Mouse (Mus musculus) frontal cortex, postnatal 25 days (tissue): Measurements from ENCODE around the gene AC134908.4.
"Not testable (repeated sequence)": the region's sequence is repeated elsewhere in the genome, so short reads cannot be mapped to it uniquely, and the experiment has no call there.

Experiments used
- DNase-seq, 2 experiments: peaks; one replicate each; pipeline ENCODE4 v3.0.0; 2022; ENCODE audit warnings: low spot score in 2 of 2

AC134908.4 gene

GRCm38 (mm10) chr17:25808789-25809605, 13.5 kb upstream of the AC134908.4 start, which contains the start of gene Fbxl16:
Gene Fbxl16, plus strand, starts transcription at chr17:25809085.
- DNase-seq = peak; percentile 77 to 82

DNA sequence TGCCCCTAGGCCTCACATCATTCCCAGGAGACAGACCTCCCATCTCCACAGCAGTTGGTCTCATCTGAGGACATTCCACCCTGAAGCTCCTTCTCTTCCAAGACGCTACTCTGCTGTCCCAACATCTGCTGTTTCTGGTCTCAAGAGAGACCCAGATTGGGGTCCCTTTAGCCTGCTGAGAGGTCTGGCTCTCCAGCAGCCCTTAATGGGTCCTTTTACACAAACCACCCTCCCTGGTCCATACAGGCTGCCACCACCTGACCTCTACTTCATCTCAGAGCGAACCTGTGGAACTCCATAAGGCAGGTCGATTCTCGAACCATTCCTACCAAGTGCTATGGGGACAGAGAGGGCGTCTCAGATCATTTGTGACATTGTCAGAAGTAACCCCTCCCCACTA, 12.6 kb upstream of the AC134908.4 start:
- DNase-seq = no peak

GRCm38 (mm10) chr17:25807452-25807851, 12.0 kb upstream of the AC134908.4 start:
- DNase-seq = not testable (repeated sequence)

- DNase-seq = no peak
Measured at GRCm38 (mm10) chr17:25806507-25806906, 11.0 kb upstream of the AC134908.4 start.

DNA sequence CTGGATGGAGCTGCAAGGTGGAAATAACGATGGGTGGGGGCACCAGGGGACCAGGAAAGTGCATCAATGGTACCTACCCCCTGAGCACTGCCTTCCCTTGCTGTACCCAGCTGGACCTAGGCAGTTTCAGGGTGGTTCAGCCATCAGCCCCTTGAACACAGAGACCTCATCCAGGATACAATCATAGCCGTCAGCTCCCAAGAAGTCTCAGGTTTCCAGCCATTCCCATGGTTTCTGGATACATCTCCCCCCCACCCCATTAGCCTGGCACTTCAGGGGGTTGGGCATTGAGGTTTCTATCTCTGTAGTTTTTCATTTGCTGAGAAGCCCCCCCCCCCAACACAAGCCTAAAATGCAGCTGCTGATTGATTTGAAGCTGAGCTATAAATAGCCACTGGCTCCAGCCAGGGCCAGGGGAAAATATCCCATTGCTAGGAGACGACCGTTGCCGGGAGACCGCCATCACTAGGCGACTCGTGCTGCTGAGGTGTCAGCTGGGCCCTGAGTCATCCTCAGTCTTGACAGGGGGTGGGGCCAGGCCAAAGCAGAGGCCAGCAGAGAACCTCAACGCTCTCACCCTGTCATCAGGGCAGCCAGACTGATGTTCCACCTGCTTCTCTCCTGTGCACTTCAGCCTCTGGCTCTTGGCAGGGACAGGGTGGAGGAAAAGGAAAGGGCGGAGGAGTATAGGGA, 7.5 kb upstream of the AC134908.4 start:
- DNase-seq = peak; percentile 62 to 63

- peak in 1 of 2 experiments; percentile 62 for DNase-seq
Measured at GRCm38 (mm10) chr17:25801029-25801428, 5.6 kb upstream of the AC134908.4 start.

GRCm38 (mm10) chr17:25796951-25797369, 1.5 kb upstream of the AC134908.4 start, which contains the start of gene Metrn:
Gene Metrn, minus strand, starts transcription at chr17:25797136.
- peak in 1 of 2 experiments; percentile 64 for DNase-seq

DNA sequence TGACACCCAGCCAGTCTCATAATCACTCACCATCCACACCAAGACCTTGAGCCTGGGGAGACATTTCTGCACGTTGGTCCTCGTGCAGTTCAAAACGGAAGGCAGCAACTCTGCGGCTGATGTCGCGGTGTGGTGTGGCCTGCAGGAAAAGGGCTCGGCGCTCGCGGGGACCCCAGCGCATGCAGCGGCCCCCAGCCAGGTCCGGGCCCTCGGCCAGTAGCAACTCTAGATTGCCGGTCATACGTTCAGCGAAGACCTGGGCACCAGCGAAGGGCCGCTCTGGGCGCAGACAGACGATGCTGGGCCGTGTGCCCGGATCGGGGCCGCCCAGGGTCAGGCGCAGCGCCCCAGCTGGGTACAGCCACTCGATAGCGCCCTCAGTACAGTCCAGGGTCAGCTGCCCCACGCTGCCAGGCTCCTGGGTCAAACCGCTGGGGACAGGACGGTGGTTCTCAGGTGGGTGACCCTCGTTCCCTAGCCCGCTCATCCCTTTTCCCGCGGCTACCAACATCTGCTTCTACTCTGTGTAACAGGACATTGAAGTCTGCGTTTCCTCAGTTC, 832 bp upstream of the AC134908.4 start:
- DNase-seq = no peak

- DNase-seq = no peak
Measured at GRCm38 (mm10) chr17:25794998-25795397, 461 bp downstream of the AC134908.4 start.

GRCm38 (mm10) chr17:25794197-25794596, 1.3 kb downstream of the AC134908.4 start:
- no peak for DNase-seq

DNA sequence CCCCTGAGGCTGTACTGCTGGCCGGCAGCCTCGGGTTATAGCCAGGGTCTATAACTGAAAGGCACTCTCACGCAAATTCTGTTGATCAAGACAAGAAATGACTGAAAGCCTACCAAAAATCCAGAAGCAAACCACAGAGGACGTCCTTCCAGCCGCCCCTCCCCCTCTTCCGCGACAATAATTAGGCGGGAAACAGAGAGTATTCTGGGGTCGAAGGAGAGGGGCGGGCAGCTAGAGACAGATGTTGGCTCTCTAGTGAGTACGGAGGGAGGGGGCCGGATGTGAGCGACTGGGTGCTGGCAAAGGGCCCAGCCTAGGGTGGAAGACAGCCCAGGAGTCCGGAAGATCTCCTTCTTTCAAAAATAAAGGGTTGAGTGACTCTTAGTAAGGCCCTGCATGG, 2.8 kb downstream of the AC134908.4 start, which contains the start of gene Fam173a:
TSS of gene Fam173a (minus strand) at position 287 of the 400 bp plus-strand sequence.
- DNase-seq = peak in 1 of 2 experiments; percentile 63

- DNase-seq = peak; percentile 78 to 80
Measured at GRCm38 (mm10) chr17:25791843-25792527, 3.5 kb downstream of the AC134908.4 start.

DNA sequence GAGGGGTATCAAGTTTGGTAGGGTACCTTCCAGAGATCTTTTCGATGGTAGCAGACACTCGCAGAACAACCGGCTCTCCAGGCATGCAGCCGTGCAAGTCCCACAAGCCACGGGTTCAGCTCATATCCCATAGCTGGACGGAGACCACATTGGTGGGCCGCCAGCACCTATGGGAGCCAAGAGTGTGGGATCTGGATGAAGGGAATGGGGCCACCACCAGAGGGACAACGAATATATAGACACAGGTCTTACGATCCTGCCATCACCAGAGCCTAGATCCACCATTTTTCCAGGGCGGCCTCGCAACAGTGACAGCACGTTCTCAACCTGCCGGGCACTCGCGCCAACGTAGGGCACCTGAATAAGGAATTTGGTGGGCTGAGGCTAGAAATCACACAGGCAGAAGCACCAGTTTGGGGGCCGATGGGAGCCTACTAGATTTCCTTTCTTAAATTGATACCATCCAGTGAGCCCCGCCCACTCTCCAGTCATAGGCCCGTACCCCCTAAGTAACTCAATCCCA, 4.1 kb downstream of the AC134908.4 start:
- no peak for DNase-seq

DNA sequence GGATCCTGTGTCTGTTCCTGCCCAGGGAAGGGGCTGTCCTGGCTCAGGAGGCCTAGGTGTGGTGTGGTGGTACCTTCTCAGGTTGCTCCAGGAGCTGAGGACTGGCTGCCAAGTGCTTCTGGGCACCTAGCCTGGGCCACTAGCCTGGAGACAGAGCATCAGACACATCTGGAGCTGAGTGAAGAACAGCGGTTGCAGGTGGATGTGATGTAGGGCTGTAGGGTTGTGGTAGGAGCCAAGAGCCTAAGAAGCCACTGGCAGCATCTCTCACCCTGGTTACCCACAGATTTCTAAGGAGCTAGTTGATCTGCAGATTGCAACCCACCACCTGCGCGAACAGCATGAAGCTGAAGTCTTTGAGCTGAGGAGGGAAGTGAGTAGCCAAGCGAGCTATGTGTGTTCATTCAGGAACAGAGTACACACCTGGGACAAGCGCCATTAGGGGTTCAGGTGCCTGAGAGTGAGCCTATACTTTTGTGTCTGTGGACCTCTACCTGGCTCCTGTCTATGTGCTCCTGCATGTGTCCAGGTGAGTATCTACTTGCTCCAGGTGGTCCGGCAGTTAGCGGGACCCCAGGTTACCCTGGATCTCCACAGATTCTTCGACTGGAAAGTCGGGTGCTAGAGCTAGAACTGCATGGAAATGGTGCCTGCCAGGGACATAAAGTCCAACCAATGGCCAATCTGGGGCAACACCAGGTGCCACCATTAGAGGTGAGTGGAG, 8.5 kb downstream of the AC134908.4 start:
- DNase-seq = no peak

DNA sequence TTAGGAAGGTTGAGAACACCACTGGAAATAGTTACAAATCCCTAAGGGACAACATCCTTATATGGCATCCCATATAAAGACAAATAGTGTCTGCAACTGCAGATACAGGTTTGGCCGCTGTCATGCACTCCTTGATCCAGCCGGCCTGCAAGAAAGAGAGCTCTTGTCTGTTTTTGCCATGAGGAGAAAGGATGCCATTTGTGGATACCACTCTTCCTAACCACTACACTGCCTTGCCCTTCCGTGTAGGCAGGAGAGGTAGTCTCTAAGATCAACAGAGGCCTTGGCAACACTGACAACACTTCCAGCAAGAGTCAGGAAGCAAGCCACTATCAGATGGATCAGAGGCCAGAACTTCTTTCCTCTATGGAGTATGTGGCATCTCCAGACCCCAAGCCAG, 9.2 kb downstream of the AC134908.4 start, which contains the start of gene Ccdc78:
TSS of gene Ccdc78 (plus strand) at position 301 of the 400 bp plus-strand sequence.
- DNase-seq = no peak

- DNase-seq = peak; percentile 93 to 98
Measured at GRCm38 (mm10) chr17:25785281-25785745, 10.1 kb downstream of the AC134908.4 start, which contains the start of gene Haghl. Gene Haghl, minus strand, starts transcription at chr17:25785673.

GRCm38 (mm10) chr17:25783861-25784574, 11.4 kb downstream of the AC134908.4 start:
- DNase-seq = no peak

DNA sequence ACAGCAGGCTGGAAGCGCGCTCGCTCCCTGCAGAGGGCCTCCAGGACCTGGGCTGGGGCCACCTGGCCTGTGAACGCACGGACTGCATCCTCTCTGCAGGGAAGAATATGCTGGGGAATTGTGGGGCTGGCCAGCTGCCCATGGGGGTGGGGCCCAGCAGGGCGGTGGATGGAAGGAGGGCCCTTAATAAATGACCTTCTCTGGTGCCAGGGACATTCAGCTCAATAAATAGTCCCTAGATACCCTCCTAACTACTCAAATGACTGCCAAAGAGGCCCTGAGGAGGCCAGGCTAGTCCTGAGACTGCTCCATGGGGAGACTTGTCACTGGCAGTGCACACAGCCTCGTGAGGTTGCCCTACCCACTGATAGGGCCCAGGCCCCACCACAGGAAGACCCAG, 12.4 kb downstream of the AC134908.4 start:
- DNase-seq = no peak

DNA sequence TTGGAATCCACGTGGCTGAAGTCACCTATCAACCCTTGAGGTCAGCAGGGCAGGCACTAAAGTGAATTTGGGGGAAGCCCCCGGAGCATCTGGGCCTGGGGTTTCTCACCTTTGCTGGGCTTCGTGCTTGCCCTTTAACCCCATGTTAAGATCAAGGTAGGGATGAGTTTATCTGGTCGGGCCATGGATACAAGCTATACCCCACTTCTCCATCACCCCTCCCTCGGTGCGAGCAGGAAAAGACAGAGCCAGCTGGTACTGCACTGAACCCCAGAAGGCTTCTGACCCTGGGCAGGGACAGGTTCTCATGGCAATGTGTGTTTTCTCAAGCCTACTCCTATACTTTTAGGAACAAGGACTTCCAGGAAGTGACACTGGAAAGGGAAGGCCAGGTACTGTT, 14.1 kb downstream of the AC134908.4 start:
- no peak for DNase-seq

DNA sequence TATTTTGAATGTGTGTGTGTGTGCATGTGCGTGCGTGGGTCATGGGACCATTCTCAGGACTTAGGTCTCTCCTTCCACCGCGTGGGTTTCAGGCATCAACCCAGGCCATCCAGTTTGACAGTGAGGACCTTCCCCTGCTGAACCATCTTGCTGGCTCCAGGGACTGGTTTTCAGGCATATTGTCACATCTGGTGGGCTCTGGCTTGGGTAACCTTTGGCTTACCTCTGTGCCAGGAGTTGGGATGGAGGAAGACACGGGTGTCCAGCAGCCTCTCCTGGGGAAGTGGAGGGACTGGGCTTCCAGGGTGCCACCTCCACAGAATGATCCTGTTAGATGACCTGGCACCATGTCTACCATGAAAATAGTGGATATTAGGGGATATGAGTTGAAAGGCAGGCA, 17.5 kb downstream of the AC134908.4 start:
- DNase-seq = no peak
